Mouse (Mus musculus) adrenal gland, adult 10 weeks (tissue): ENCODE data around the gene Acyp1. TPM values are rescaled to one million over a fixed set of nuclear protein-coding genes. Genes with fewer than 3 reads are reported as not detected.

Experiments
- polyA plus RNA-seq: library from polyadenylated mRNA; stranded (reverse); fragments of 350-450 nt; fragmentation: Illumina TruSeq; extraction: RNeasy Lipid Tissue Mini Kit (QIAGEN cat#74804); gene quantifications from one replicate; pipeline ENCODE4 v1.2.3, GENCODE M21; 2014; ENCODE audit warnings: low read depth, low replicate concordance

The Acyp1 gene
- polyA plus RNA-seq = 32.1 TPM

DNA sequence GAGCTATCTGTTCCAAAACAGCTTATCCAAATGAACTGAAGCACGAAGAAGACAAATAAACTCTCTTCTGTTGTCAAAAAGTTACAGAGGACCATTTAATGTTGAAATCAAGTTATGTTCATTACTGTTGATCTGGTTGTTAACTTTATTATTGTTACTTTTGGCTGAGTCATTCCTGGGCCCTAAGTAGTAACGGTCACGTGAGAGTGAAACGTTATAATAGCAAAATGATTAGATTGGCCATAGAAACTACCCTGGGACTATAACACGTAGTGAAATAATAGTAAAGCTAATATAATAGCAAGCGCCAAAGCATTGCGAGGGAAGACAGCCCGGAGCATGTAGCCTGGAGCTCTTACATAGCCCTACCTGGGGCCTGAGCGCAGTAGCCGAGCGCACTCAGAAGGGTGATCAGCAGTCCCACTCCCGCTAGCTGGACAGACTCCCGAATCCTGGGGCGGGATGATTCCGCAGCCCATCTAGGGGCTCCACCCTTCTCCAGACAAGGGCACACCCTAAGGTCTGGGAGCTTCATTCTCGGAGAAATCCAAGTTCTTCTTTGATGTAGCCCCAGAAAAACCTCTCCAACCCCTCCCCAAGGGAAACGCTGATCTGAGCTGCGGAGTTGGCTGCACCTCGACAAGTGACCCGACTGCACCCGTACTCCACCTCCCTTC, at the start of gene Acyp1:
Gene Acyp1 (minus strand): TSS at position 630 of the 677 bp plus-strand sequence.

DNA sequence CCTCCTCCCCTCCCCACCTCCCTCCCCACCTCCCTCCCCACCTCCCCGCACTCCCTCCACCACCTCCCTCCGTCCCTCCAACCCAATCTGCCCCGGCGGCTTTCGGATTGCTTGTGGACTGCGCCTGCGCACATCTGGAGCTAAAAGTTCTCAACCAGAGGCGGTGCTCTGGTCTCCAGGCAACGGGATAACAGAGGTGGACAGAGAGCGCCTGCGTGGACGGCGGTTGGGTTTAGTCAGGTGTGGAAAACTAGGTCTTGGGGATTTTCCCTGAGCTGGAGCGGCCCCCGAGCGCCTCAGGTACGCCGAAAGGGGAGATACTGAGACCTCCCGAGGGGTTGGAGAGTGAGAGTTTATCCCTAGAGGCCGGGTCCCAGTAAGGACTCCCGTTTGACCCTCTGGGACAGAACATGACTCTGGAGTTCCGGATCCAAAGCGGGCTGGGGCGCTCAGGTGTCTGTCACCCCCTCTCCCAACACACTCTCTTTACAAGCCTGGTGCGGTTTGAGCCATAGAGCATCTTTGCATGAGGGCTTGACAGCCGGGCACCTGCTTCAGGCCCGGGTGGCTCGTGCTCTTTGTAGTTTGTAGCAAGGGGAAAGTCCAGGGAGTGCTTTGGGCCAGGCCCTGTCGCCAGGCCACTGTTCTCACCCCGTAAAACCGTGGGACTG, 383 bp upstream of the Acyp1 start, which contains the start of gene Zc2hc1c:
Gene Zc2hc1c (plus strand): TSS at position 106 of the 671 bp plus-strand sequence.

DNA sequence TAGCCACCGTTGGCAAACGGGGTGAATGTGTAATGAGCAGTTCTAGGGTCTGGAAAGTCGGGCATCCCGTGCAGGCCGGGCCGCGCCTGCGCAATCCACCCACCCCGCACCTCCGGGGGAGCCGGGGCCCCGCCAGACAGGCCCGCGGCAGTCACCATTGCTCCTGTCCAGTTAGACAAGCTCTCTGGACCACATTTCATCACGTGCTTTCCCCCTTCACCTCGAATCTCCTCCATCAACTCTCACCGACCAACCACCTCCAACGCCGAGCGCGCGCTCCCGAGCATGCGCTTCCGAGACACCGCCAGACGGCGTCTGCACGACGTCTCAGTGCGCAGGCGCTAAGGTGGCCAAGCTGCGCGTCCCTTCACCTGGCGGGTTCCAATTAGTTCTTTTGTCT, 17.9 kb downstream of the Acyp1 start, which contains the start of gene Mlh3:
Gene Mlh3 (minus strand): TSS at position 281 of the 400 bp plus-strand sequence.

Other genes with a start within 250 kb of the Acyp1 start
- gene Prox2, start 177.7 kb downstream of the Acyp1 start, polyA plus RNA-seq = 0.41 TPM
- gene Dlst, start 177.6 kb downstream of the Acyp1 start, polyA plus RNA-seq = 291 TPM
- not detected for gene Rps6kl1, start 137.2 kb downstream of the Acyp1 start, polyA plus RNA-seq
- not detected for gene Pgf, start 110.6 kb downstream of the Acyp1 start, polyA plus RNA-seq
- 4.0 TPM for gene Eif2b2, start 69.0 kb downstream of the Acyp1 start, polyA plus RNA-seq
- 30.3 TPM for gene Mlh3, start 17.8 kb downstream of the Acyp1 start, polyA plus RNA-seq
- 0.70 TPM for gene Zc2hc1c, start 153 bp upstream of the Acyp1 start, polyA plus RNA-seq
- gene Nek9, start 50.9 kb upstream of the Acyp1 start, polyA plus RNA-seq = 85.3 TPM
- gene Tmed10, start 86.4 kb upstream of the Acyp1 start, polyA plus RNA-seq = 518 TPM
- gene Fos, start 185.5 kb upstream of the Acyp1 start, polyA plus RNA-seq = 41.4 TPM